Mouse (Mus musculus) liver, embryonic 14.5 days (tissue): ENCODE measurements at regions not wholly inside any gene's neighbourhood (a gene's known extent, or its start where the extent isn't known, plus 50 kb on each side); places are given as distances from the start of the nearest gene placed in this dataset.

Source experiments
- CTCF ChIP-seq: IDR thresholded peaks from 2 replicates; pipeline ENCODE4 v1.5.1; 2016; ENCODE audit warnings: antibody characterized with exemption, low read depth, control low read depth
- EP300 ChIP-seq: IDR thresholded peaks from 2 replicates; pipeline ENCODE4 v1.6.1; 2016; ENCODE audit warnings: antibody characterized with exemption, low read depth

DNA sequence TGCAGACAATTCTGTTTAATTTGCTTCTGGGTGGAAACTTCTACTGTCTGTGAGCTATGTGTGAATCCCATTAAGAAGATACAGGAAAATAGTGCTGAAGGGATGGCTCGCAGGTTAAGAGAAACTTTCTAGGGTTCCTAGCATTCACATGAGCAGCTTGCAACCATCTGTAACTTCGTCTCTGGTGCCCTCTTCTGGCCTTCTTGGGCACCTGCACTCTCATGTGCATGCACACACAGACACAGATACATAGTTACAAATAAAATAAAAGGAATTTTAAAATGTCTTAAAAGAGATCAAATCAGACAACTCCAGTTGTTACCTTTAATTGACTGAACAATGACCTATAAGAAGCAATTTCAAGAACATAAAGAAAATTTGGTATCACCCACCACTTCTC is 588.6 kb upstream of the Lmcd1 start:
- TF ChIP-seq CTCF (no peak), EP300 (no peak)
